Mouse (Mus musculus) neural tube, embryonic 11.5 days (tissue): Measurements from ENCODE around the gene Cstb. TPM values are rescaled to one million over a fixed set of nuclear protein-coding genes. Genes with fewer than 3 reads are reported as not detected.
A peak's percentile ranks its signal among the peaks of the same experiment; 100 is the strongest.

Experiments
- ATAC-seq: fragments of 200-750 bp; cut with Nextera tagmentation; 2 replicates; pipeline ENCODE4 v1.8.0; 2017; ENCODE audit warnings: moderate number of reproducible peaks, mild to moderate bottlenecking, moderate TSS enrichment, moderate library complexity; ENCODE audit not compliant: insufficient read depth, low FRiP score, low TSS enrichment
- DNase-seq: peaks from one replicate; pipeline ENCODE4 v3.0.0-alpha.2; 2015; ENCODE audit warnings: low spot score
- H3K27ac ChIP-seq: fragments of 300-500 bp; sonication (generic); 2 replicates; pipeline ENCODE4 v1.5.1; 2014; ENCODE audit warnings: low read depth, mild to moderate bottlenecking, low read length
- H3K27me3 ChIP-seq: fragments of 300-500 bp; sonication (generic); 2 replicates; pipeline ENCODE4 v1.6.1; 2014; ENCODE audit warnings: mild to moderate bottlenecking, low read length, mixed read lengths; ENCODE audit not compliant: control insufficient read depth, insufficient read depth
- H3K36me3 ChIP-seq: fragments of 300-500 bp; sonication (generic); 2 replicates; pipeline ENCODE4 v1.6.1; 2014; ENCODE audit warnings: mild to moderate bottlenecking, low read length, moderate library complexity, mixed read lengths; ENCODE audit not compliant: control insufficient read depth, insufficient read depth
- H3K4me1 ChIP-seq: fragments of 300-500 bp; sonication (generic); 2 replicates; pipeline ENCODE4 v1.6.1; 2014; ENCODE audit warnings: low read length, mixed read lengths; ENCODE audit not compliant: control insufficient read depth, insufficient read depth
- H3K4me2 ChIP-seq: fragments of 300-500 bp; sonication (generic); 2 replicates; pipeline ENCODE4 v1.6.1; 2014; ENCODE audit warnings: low read depth, mild to moderate bottlenecking, moderate library complexity
- H3K4me3 ChIP-seq: fragments of 300-500 bp; sonication (generic); 2 replicates; pipeline ENCODE4 v1.5.1; 2014; ENCODE audit warnings: low read depth, low read length
- H3K9ac ChIP-seq: fragments of 300-500 bp; sonication (generic); 2 replicates; pipeline ENCODE4 v1.6.1; 2014; ENCODE audit warnings: mild to moderate bottlenecking, low read length
- H3K9me3 ChIP-seq: fragments of 300-500 bp; sonication (generic); 2 replicates; pipeline ENCODE4 v1.6.1; 2016; ENCODE audit warnings: low read length; ENCODE audit not compliant: control insufficient read depth
- whole genome bisulfite sequencing: fragments of 180-500 bp; shearing (Covaris S2); extraction: QIAGEN DNeasy Blood & Tissue Kit; methylation state at CpG from one replicate; pipeline ENCODE4 v1.1.7; 2014; 5-methylcytosine and 5-hydroxymethylcytosine counted together
- polyA plus RNA-seq: library from polyadenylated mRNA; unstranded; fragments of >200 nt; fragmentation: Nextera tagmentation; extraction: Ambion mirVana; gene quantifications from 2 replicates; pipeline ENCODE4 v1.2.1, GENCODE M21; 2014

Cstb gene
- polyA plus RNA-seq, 1 experiment from 2014 or later, result 111 TPM

DNA sequence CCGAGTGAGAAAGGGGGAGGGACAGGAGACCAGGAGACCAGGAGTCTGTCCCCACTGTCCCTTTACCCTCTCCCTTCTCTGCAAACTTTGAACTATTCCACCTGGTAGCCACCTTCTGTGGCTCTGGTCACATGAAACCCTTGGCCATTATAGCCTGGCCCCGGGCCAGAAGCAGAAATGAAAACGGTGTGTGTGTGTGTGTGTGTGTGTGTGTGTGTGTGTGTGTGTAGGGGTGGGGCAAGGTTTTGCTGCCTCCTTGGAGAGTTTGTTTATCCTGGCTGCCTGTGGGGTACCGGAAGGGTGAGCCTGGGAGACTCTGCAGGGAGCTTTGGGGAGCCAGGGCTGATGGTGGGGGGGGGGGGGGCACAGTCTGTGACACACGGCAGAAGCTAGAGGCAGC lies 35.0 kb downstream of the Cstb start:
- 65% methylated on average over 5 of the region's 5 CpGs for WGBS
- H3K36me3 ChIP-seq, result no peaks in the 10 kb centered on the region
- no peak overlapping the region for H3K4me3 ChIP-seq
- no peak overlapping the region for H3K9ac ChIP-seq
- no peaks in the 10 kb centered on the region for H3K9me3 ChIP-seq
- ATAC-seq (no peak), DNase-seq (no peak)
- no peaks in the 10 kb centered on the region for H3K27me3 ChIP-seq
- no peak overlapping the region for H3K27ac ChIP-seq
- no peak overlapping the region for H3K4me2 ChIP-seq
- peaks cover 8% of the 10 kb centered on the region for H3K4me1 ChIP-seq

DNA sequence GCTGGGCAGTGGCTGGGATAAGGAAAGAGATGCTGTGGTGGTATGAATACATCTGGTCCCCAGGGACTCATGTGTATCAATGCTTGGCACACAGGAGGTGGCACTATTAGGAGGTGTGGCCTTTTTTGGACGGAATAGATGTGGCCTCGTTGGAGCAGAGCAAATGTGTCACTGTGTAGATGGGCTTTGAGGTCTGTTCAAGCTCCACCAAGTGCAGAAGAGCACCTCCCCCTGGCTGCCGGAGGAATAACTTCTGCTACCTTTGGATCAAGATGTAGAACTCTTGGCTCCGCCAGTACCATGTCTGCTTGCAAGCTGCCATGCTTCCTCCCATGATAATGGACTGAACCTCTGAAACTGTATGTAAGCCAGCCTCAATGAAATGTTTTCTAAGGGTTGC lies 36.3 kb downstream of the Cstb start:
- no peak overlapping the region for H3K4me2 ChIP-seq
- WGBS, result 67% methylated on average over 4 of the region's 4 CpGs
- DNase-seq (no peak), ATAC-seq (no peak)
- H3K4me1 ChIP-seq, result peaks cover 8% of the 10 kb centered on the region
- no peak overlapping the region for H3K27ac ChIP-seq
- no peak overlapping the region for H3K4me3 ChIP-seq
- no peaks in the 10 kb centered on the region for H3K9me3 ChIP-seq
- no peak overlapping the region for H3K9ac ChIP-seq
- H3K36me3 ChIP-seq, result no peaks in the 10 kb centered on the region
- no peaks in the 10 kb centered on the region for H3K27me3 ChIP-seq

- Histone ChIP-seq H3K27me3 (no peaks in the 10 kb centered on the region), H3K9ac (no peak overlapping the region), H3K4me3 (no peak overlapping the region), H3K27ac (no peak overlapping the region), H3K36me3 (no peaks in the 10 kb centered on the region), H3K4me1 (peaks cover 8% of the 10 kb centered on the region), H3K4me2 (no peak overlapping the region), H3K9me3 (no peaks in the 10 kb centered on the region)
- WGBS, result 87% methylated on average over 8 of the region's 8 CpGs
- DNase-seq (no peak), ATAC-seq (no peak)
These were observed 37.7 kb downstream of the Cstb start for GRCm38 (mm10) chr10:78462945-78463768.

- 85% methylated on average over 3 of the region's 3 CpGs for WGBS
- H3K27ac ChIP-seq, result no peak overlapping the region
- H3K36me3 ChIP-seq, result no peaks in the 10 kb centered on the region
- H3K4me1 ChIP-seq, result peaks cover 8% of the 10 kb centered on the region
- no peak for ATAC-seq
- no peak for DNase-seq
- H3K27me3 ChIP-seq, result no peaks in the 10 kb centered on the region
- H3K4me2 ChIP-seq, result peak overlapping the region; percentile 97
- peak overlapping the region; percentile 66 for H3K4me3 ChIP-seq
- H3K9ac ChIP-seq, result peak overlapping the region; percentile 63
- no peaks in the 10 kb centered on the region for H3K9me3 ChIP-seq
These were observed 38.3 kb downstream of the Cstb start for GRCm38 (mm10) chr10:78463769-78464167.

GRCm38 (mm10) chr10:78464201-78464791 lies 38.8 kb downstream of the Cstb start:
- no peaks in the 10 kb centered on the region for H3K36me3 ChIP-seq
- WGBS, result 2% methylated on average over 32 of the region's 32 CpGs
- no peak for DNase-seq

GRCm38 (mm10) chr10:78464792-78465207 lies 39.3 kb downstream of the Cstb start, which contains the start of gene Pdxk:
TSS of gene Pdxk (minus strand) at chr10:78464975.
- no peaks in the 10 kb centered on the region for H3K27me3 ChIP-seq
- DNase-seq (peak; percentile 92), ATAC-seq (peak; percentile 93)
- peaks cover 8% of the 10 kb centered on the region for H3K4me1 ChIP-seq
- H3K36me3 ChIP-seq, result no peaks in the 10 kb centered on the region
- H3K9me3 ChIP-seq, result no peaks in the 10 kb centered on the region
- H3K4me2 ChIP-seq, result peak within 1 kb of the TSS; percentile 97
- H3K9ac ChIP-seq, result peak within 1 kb of the TSS; percentile 63
- H3K27ac ChIP-seq, result no peak within 1 kb of the TSS
- H3K4me3 ChIP-seq, result peak within 1 kb of the TSS; percentile 66
- WGBS, result under 1% methylated on average over 32 of the region's 35 CpGs

More at GRCm38 (mm10) chr10:78464201-78464791, 38.8 kb downstream of the Cstb start:
- Histone ChIP-seq H3K4me2 (peak overlapping the region; percentile 97), H3K9me3 (no peaks in the 10 kb centered on the region), H3K9ac (peak overlapping the region; percentile 63), H3K27ac (no peak overlapping the region), H3K4me3 (peak overlapping the region; percentile 66), H3K27me3 (no peaks in the 10 kb centered on the region), H3K4me1 (peaks cover 8% of the 10 kb centered on the region)
- ATAC-seq, result peak; percentile 38

GRCm38 (mm10) chr10:78465472-78465871 lies 40.0 kb downstream of the Cstb start:
- 80% methylated on average over 3 of the region's 3 CpGs for WGBS
- no peak for DNase-seq
- Histone ChIP-seq H3K9ac (0 out of 2 replicates have a peak overlapping the region, but pooled peaks have one; percentile 2), H3K36me3 (no peaks in the 10 kb centered on the region), H3K4me1 (peaks cover 8% of the 10 kb centered on the region), H3K27me3 (no peaks in the 10 kb centered on the region), H3K4me3 (no peak overlapping the region), H3K4me2 (no peak overlapping the region), H3K9me3 (no peaks in the 10 kb centered on the region), H3K27ac (no peak overlapping the region)
- ATAC-seq, result no peak

GRCm38 (mm10) chr10:78466647-78467046 lies 41.2 kb downstream of the Cstb start:
- no peak overlapping the region for H3K4me3 ChIP-seq
- 88% methylated on average over 9 of the region's 9 CpGs for WGBS
- H3K9ac ChIP-seq, result no peak overlapping the region
- H3K4me2 ChIP-seq, result no peak overlapping the region
- H3K27me3 ChIP-seq, result no peaks in the 10 kb centered on the region
- ATAC-seq (no peak), DNase-seq (no peak)
- no peaks in the 10 kb centered on the region for H3K36me3 ChIP-seq
- H3K27ac ChIP-seq, result no peak overlapping the region
- peaks cover 8% of the 10 kb centered on the region for H3K4me1 ChIP-seq
- H3K9me3 ChIP-seq, result no peaks in the 10 kb centered on the region
